Mouse (Mus musculus) embryonic facial prominence, embryonic 14.5 days (tissue): ENCODE measurements around the gene 9230104L09Rik. TPM values are rescaled to one million over a fixed set of nuclear protein-coding genes. Genes with fewer than 3 reads are reported as not detected.

Source experiments
- ATAC-seq: fragments of 200-750 bp; cut with Nextera tagmentation; 2 replicates; pipeline ENCODE4 v1.8.0; 2017; ENCODE audit warnings: low read depth, moderate number of reproducible peaks, moderate TSS enrichment
- DNase-seq: peaks from one replicate; pipeline ENCODE4 v3.0.0-alpha.2; 2015; ENCODE audit warnings: low spot score
- H3K27ac ChIP-seq: fragments of 300-500 bp; sonication (generic); replicated peaks from 2 replicates; pipeline ENCODE4 v1.5.1; 2014; ENCODE audit warnings: low read depth, mild to moderate bottlenecking, low read length, moderate library complexity
- H3K27me3 ChIP-seq: fragments of 300-500 bp; sonication (generic); replicated peaks from 2 replicates; pipeline ENCODE4 v1.6.1; 2014; ENCODE audit warnings: low read length; ENCODE audit not compliant: control insufficient read depth, insufficient read depth
- H3K36me3 ChIP-seq: fragments of 300-500 bp; sonication (generic); 2 replicates; pipeline ENCODE4 v1.6.1; 2014; ENCODE audit warnings: low read length, mixed read lengths; ENCODE audit not compliant: control insufficient read depth, insufficient read depth
- H3K4me1 ChIP-seq: fragments of 300-500 bp; sonication (generic); 2 replicates; pipeline ENCODE4 v1.6.1; 2014; ENCODE audit warnings: antibody characterized with exemption, low read length; ENCODE audit not compliant: control insufficient read depth, insufficient read depth
- H3K4me2 ChIP-seq: fragments of 300-500 bp; sonication (generic); 2 replicates; pipeline ENCODE4 v1.6.1; 2014; ENCODE audit warnings: low read depth, mild to moderate bottlenecking, low read length, moderate library complexity, mixed read lengths
- H3K4me3 ChIP-seq: fragments of 300-500 bp; sonication (generic); 2 replicates; pipeline ENCODE4 v1.5.1; 2014; ENCODE audit warnings: low read depth, mild to moderate bottlenecking, low read length
- H3K9ac ChIP-seq: fragments of 300-500 bp; sonication (generic); 2 replicates; pipeline ENCODE4 v1.6.1; 2014; ENCODE audit warnings: low read depth, mild to moderate bottlenecking, low read length, moderate library complexity, mixed read lengths
- H3K9me3 ChIP-seq: fragments of 300-500 bp; sonication (generic); 2 replicates; pipeline ENCODE4 v1.6.1; 2016; ENCODE audit warnings: low read length; ENCODE audit not compliant: control insufficient read depth
- WGBS: fragments of 180-500 bp; shearing (Covaris S2); extraction: QIAGEN DNeasy Blood & Tissue Kit; methylation state at CpG from one replicate; pipeline ENCODE4 v1.1.7; 2014; 5-methylcytosine and 5-hydroxymethylcytosine counted together
- polyA plus RNA-seq: library from polyadenylated mRNA; unstranded; fragments of >200 nt; fragmentation: Nextera tagmentation; extraction: Ambion mirVana; gene quantifications from 2 replicates; pipeline ENCODE4 v1.2.1, GENCODE M21; 2014

The 9230104L09Rik gene
- polyA plus RNA-seq, 1 experiment from 2014 or later = not detected

- Histone ChIP-seq H3K27ac (no peak overlapping the region), H3K9ac (no peak overlapping the region), H3K9me3 (no peaks in the 10 kb centered on the region), H3K4me2 (no peak overlapping the region), H3K27me3 (no peaks in the 10 kb centered on the region), H3K4me1 (peaks cover 18% of the 10 kb centered on the region), H3K4me3 (no peak overlapping the region), H3K36me3 (peaks cover 22% of the 10 kb centered on the region)
- ATAC-seq (no peak), DNase-seq (no peak)
- 91% methylated on average over 3 of the region's 3 CpGs for WGBS
Observed at GRCm38 (mm10) chr2:148870526-148870925, 5.7 kb upstream of the 9230104L09Rik start.

DNA sequence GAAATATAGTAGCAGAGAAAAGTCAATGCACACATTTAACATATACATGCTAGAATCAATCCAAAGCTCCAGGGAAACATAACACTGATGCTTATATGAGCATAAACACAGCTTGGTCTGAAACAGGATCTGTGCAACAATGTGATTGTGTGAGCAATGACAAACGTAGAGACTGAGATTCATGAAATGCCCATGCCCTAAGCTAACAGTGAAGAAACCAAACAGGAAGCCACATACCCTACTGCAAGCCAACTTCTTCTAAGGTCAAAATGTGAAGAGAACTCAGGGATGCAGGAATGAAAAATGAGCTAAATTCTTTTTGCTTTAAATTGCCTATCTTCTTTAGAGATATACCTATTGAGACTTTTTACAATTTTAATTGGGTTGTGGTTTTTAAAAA, 4.1 kb upstream of the 9230104L09Rik start:
- no peak for DNase-seq
- peaks cover 14% of the 10 kb centered on the region for H3K4me1 ChIP-seq
- no peak for ATAC-seq
- 54% methylated on average over 1 of the region's 1 CpGs for WGBS
- no peak overlapping the region for H3K27ac ChIP-seq
- no peak overlapping the region for H3K4me2 ChIP-seq
- H3K4me3 ChIP-seq = no peak overlapping the region
- H3K36me3 ChIP-seq = peaks cover 22% of the 10 kb centered on the region
- no peaks in the 10 kb centered on the region for H3K9me3 ChIP-seq
- H3K27me3 ChIP-seq = no peaks in the 10 kb centered on the region
- H3K9ac ChIP-seq = no peak overlapping the region

DNA sequence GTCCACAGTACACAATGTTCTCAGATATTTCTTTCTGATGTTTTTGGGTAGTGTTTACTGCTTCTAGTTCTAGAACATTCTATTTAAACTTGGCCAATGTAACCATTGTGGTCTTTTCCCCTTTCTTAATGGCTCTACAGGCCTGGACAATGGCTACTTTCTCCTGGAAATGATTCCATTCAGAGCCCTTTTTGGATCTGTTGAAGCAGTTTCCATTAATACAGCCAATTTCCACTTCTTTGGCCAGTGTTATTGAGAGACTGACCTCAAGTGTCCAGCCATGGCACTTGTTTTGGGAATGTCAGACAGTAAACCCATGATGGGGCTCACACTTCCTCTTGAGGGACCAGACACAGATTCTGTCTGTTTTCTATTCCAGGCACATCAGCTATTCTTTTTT, 3.1 kb downstream of the 9230104L09Rik start:
- Histone ChIP-seq H3K4me3 (no peak overlapping the region), H3K27me3 (no peaks in the 10 kb centered on the region), H3K4me2 (no peak overlapping the region), H3K4me1 (no peaks in the 10 kb centered on the region), H3K36me3 (no peaks in the 10 kb centered on the region), H3K9ac (no peak overlapping the region), H3K9me3 (no peaks in the 10 kb centered on the region), H3K27ac (no peak overlapping the region)
- DNase-seq (no peak), ATAC-seq (no peak)

GRCm38 (mm10) chr2:148860993-148861392, 3.8 kb downstream of the 9230104L09Rik start:
- Histone ChIP-seq H3K4me3 (no peak overlapping the region), H3K4me2 (no peak overlapping the region), H3K4me1 (no peaks in the 10 kb centered on the region), H3K9me3 (no peaks in the 10 kb centered on the region), H3K9ac (no peak overlapping the region), H3K27ac (no peak overlapping the region), H3K27me3 (no peaks in the 10 kb centered on the region), H3K36me3 (no peaks in the 10 kb centered on the region)
- 79% methylated on average over 4 of the region's 4 CpGs for WGBS
- no peak for DNase-seq
- ATAC-seq = no peak

GRCm38 (mm10) chr2:148857506-148857905, 7.3 kb downstream of the 9230104L09Rik start:
- H3K27me3 ChIP-seq = no peaks in the 10 kb centered on the region
- H3K4me3 ChIP-seq = no peak overlapping the region
- ATAC-seq = no peak
- H3K27ac ChIP-seq = no peak overlapping the region
- H3K4me2 ChIP-seq = no peak overlapping the region
- no peaks in the 10 kb centered on the region for H3K36me3 ChIP-seq
- no peak for DNase-seq
- no peak overlapping the region for H3K9ac ChIP-seq
- no peaks in the 10 kb centered on the region for H3K9me3 ChIP-seq
- WGBS = 75% methylated on average over 4 of the region's 4 CpGs
- H3K4me1 ChIP-seq = no peaks in the 10 kb centered on the region

- Histone ChIP-seq H3K27me3 (no peaks in the 10 kb centered on the region), H3K27ac (no peak overlapping the region), H3K9me3 (no peaks in the 10 kb centered on the region), H3K4me1 (no peaks in the 10 kb centered on the region), H3K4me2 (no peak overlapping the region), H3K4me3 (no peak overlapping the region), H3K36me3 (no peaks in the 10 kb centered on the region), H3K9ac (no peak overlapping the region)
- ATAC-seq (no peak), DNase-seq (no peak)
- WGBS = 71% methylated on average over 8 of the region's 8 CpGs
Observed at GRCm38 (mm10) chr2:148856630-148857400, 8.0 kb downstream of the 9230104L09Rik start.

- Histone ChIP-seq H3K4me2 (no peak overlapping the region), H3K9ac (no peak overlapping the region), H3K9me3 (no peaks in the 10 kb centered on the region), H3K4me1 (no peaks in the 10 kb centered on the region), H3K27ac (no peak overlapping the region), H3K4me3 (no peak overlapping the region), H3K36me3 (no peaks in the 10 kb centered on the region), H3K27me3 (no peaks in the 10 kb centered on the region)
- WGBS = 43% methylated on average over 8 of the region's 8 CpGs
- DNase-seq = peak; percentile 57
- peak; percentile 26; the same call in 1 of the 2 replicates for ATAC-seq
Observed at GRCm38 (mm10) chr2:148851116-148851906, 13.5 kb downstream of the 9230104L09Rik start.

- 85% methylated on average over 2 of the region's 2 CpGs for WGBS
- Histone ChIP-seq H3K4me2 (no peak overlapping the region), H3K4me1 (no peaks in the 10 kb centered on the region), H3K4me3 (no peak overlapping the region), H3K27me3 (no peaks in the 10 kb centered on the region), H3K9me3 (no peaks in the 10 kb centered on the region), H3K36me3 (no peaks in the 10 kb centered on the region), H3K9ac (no peak overlapping the region), H3K27ac (no peak overlapping the region)
- DNase-seq (no peak), ATAC-seq (no peak)
Observed at GRCm38 (mm10) chr2:148839224-148839623, 25.6 kb downstream of the 9230104L09Rik start.
